Mouse (Mus musculus) thymus, adult 2 months (tissue): ENCODE data around the gene Sat2. TPM values are rescaled to one million over a fixed set of nuclear protein-coding genes. Genes with fewer than 3 reads are reported as not detected.
A peak's percentile ranks its signal among the peaks of the same experiment; 100 is the strongest.

ENCODE experiments used
- DNase-seq: peaks from one replicate; pipeline ENCODE4 v3.0.0; 2021
- H3K27ac ChIP-seq: fragments of 200-500 bp; 2 replicates; pipeline ENCODE4 v1.5.1; 2012; ENCODE audit warnings: low read length, control low read depth; ENCODE audit not compliant: control insufficient read depth, insufficient read depth
- H3K27me3 ChIP-seq: fragments of 200-500 bp; 2 replicates; pipeline ENCODE4 v1.6.1; 2012; ENCODE audit warnings: mild to moderate bottlenecking, low read length, moderate library complexity, mixed read lengths; ENCODE audit not compliant: control insufficient read depth, insufficient read depth
- H3K36me3 ChIP-seq: fragments of 200-500 bp; 2 replicates; pipeline ENCODE4 v1.6.1; 2012; ENCODE audit warnings: mild to moderate bottlenecking, low read length, moderate library complexity; ENCODE audit not compliant: control insufficient read depth, insufficient read depth
- H3K4me1 ChIP-seq: fragments of 200-500 bp; replicated peaks from 2 replicates; pipeline ENCODE4 v1.6.1; 2012; ENCODE audit warnings: low read length; ENCODE audit not compliant: control insufficient read depth, insufficient read depth
- H3K4me3 ChIP-seq: fragments of 200-500 bp; 2 replicates; pipeline ENCODE4 v1.5.1; 2012; ENCODE audit warnings: mild to moderate bottlenecking, low read length, control low read depth, moderate library complexity; ENCODE audit not compliant: control insufficient read depth, insufficient read depth
- CTCF ChIP-seq: fragments of 200-500 bp; IDR thresholded peaks from 2 replicates; pipeline ENCODE4 v1.5.1; 2012; ENCODE audit warnings: mild to moderate bottlenecking, control low read depth, low read length, moderate library complexity, borderline replicate concordance; ENCODE audit not compliant: control insufficient read depth, poor library complexity, insufficient read depth; ENCODE audit errors: extremely low read depth
- POLR2A ChIP-seq: fragments of 200-500 bp; IDR thresholded peaks from 2 replicates; pipeline ENCODE4 v1.6.1; 2012; ENCODE audit warnings: mild to moderate bottlenecking, low read length, control low read depth, moderate library complexity; ENCODE audit not compliant: control insufficient read depth, poor library complexity, insufficient read depth; ENCODE audit errors: extremely low read depth
- WGBS: fragments of 180-500 bp; shearing (Covaris S2); methylation state at CpG from one replicate; pipeline ENCODE4 v1.1.7; 2018; 5-methylcytosine and 5-hydroxymethylcytosine counted together
- polyA plus RNA-seq: library from polyadenylated mRNA; depleted of rRNA; stranded (reverse); fragments of >200 nt; gene quantifications from 2 replicates; pipeline ENCODE4 v1.2.3, GENCODE M21; 2012

The Sat2 gene
- polyA plus RNA-seq, 1 experiment: 0.67 TPM

DNA sequence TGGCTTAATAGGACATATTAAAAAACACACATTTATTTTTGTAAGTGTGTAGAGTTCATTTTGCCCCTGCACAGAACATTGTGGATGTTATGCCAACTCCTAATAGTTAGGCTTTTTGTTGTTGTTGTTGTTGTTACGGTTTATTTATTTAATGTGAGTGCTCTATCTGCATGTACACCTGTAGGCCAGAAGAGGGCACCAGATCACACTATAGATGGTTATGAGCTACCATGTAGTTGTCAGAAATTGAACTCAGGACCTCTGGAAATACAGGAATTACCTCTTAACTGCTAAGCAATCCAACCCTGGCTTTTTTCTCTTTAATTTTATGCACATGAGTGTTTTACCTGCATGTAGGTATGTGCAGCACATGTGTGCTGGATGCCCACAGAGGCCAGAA, 8.0 kb downstream of the Sat2 start:
- no peak for TF ChIP-seq POLR2A
- TF ChIP-seq CTCF: no peak
- H3K27me3 ChIP-seq: no peaks in the 10 kb centered on the region
- 71% methylated on average over 1 of the region's 1 CpGs for WGBS
- no peak overlapping the region for H3K27ac ChIP-seq
- H3K4me1 ChIP-seq: peaks cover 2% of the 10 kb centered on the region
- no peak overlapping the region for H3K4me3 ChIP-seq
- H3K36me3 ChIP-seq: no peaks in the 10 kb centered on the region
- no peak for DNase-seq

GRCm38 (mm10) chr11:69632284-69633089, 10.7 kb downstream of the Sat2 start, which contains the start of gene Fxr2:
Gene Fxr2, plus strand, starts transcription at chr11:69632990.
- H3K27me3 ChIP-seq: no peaks in the 10 kb centered on the region
- peaks cover 2% of the 10 kb centered on the region for H3K4me1 ChIP-seq
- peak within 1 kb of the TSS; percentile 67 for H3K4me3 ChIP-seq
- peak; percentile 100 for DNase-seq
- H3K36me3 ChIP-seq: no peaks in the 10 kb centered on the region
- peak within 1 kb of the TSS; percentile 71; the same call in 1 of the 2 replicates for H3K27ac ChIP-seq
- WGBS: under 1% methylated on average over 45 of the region's 56 CpGs
- peak; percentile 92 for TF ChIP-seq CTCF
- peak; percentile 81 for TF ChIP-seq POLR2A

DNA sequence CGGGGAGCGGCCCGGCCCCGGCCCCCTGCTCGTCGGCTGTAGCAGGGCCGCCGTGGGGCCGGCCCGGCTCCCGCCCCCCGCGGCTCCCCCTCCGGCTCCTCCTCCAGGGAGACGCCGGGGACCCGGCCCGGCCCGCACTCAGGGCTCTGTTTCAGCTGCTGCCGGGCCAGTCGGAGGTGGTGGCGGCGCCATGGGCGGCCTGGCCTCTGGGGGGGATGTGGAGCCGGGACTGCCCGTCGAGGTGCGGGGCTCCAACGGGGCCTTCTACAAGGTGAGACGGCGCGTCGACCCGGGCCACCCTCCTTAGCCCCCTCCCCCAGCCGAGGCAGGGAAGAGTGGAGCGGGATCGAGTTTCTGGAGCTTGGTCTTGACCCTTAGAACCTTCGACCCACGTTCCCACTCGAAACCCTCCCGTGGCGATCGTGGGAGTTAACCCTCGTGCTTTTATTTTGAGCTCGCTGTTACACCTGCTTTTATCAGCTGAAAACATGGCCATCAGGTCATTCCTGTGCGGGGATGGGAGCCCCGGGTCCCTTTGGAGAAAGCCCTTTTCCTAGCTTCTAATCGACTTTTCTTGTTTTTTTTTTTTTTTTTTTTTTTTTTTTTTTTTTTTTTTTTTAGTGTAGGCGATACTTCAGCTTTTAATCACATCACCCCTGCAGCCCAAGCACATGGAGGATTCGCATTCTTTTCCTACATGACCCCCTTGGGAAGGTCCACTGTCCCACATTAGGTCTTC, 11.5 kb downstream of the Sat2 start:
- Histone ChIP-seq H3K36me3 (no peaks in the 10 kb centered on the region), H3K27ac (no peak overlapping the region), H3K27me3 (no peaks in the 10 kb centered on the region), H3K4me1 (peaks cover 2% of the 10 kb centered on the region), H3K4me3 (peak overlapping the region; percentile 63)
- no peak for DNase-seq
- TF ChIP-seq POLR2A (no peak), CTCF (no peak)
- WGBS: under 1% methylated on average over 50 of the region's 50 CpGs

GRCm38 (mm10) chr11:69635471-69635870, 13.6 kb downstream of the Sat2 start:
- 70% methylated on average over 3 of the region's 3 CpGs for WGBS
- no peak overlapping the region for H3K4me3 ChIP-seq
- no peak overlapping the region for H3K27ac ChIP-seq

DNA sequence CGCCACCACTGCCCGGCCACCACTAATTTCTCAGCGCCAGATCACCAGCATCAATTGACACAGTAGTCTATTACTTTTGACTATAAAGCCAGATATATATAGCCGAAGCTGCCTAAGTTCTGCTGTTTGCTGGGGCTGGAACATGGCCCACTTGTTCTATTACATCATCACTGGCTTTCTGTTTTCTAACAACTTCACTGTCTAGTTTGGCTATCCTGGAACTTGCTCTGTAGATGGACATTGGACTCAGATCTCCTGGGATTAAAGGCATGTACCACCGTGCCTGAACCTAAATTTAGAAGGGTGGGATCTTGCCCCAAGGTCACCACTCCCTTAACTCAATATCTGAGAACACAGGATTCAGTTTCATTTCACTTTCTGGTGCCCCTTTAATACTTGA, 24.0 kb downstream of the Sat2 start:
- WGBS: 94% methylated on average over 5 of the region's 5 CpGs
- no peaks in the 10 kb centered on the region for H3K27me3 ChIP-seq

More at GRCm38 (mm10) chr11:69635471-69635870, 13.6 kb downstream of the Sat2 start:
- H3K27me3 ChIP-seq: no peaks in the 10 kb centered on the region
- no peak for DNase-seq
- peaks cover 18% of the 10 kb centered on the region for H3K36me3 ChIP-seq
- TF ChIP-seq CTCF (no peak), POLR2A (no peak)
- peaks cover 2% of the 10 kb centered on the region for H3K4me1 ChIP-seq

GRCm38 (mm10) chr11:69653399-69653798, 31.6 kb downstream of the Sat2 start:
- Histone ChIP-seq H3K4me1 (0 out of 2 replicates have a peak, but pooled peaks cover 3% of the 10 kb centered on the region), H3K27ac (no peak overlapping the region), H3K27me3 (no peaks in the 10 kb centered on the region), H3K4me3 (no peak overlapping the region), H3K36me3 (peaks cover 61% of the 10 kb centered on the region)
- WGBS: 97% methylated on average over 5 of the region's 5 CpGs
- TF ChIP-seq CTCF (no peak), POLR2A (no peak)
- DNase-seq: no peak

More for the DNA sequence above, 24.0 kb downstream of the Sat2 start:
- no peak overlapping the region for H3K4me3 ChIP-seq
- no peak for DNase-seq
- H3K36me3 ChIP-seq: peaks cover 83% of the 10 kb centered on the region
- no peak overlapping the region for H3K27ac ChIP-seq
- H3K4me1 ChIP-seq: no peaks in the 10 kb centered on the region
- TF ChIP-seq CTCF (no peak), POLR2A (no peak)
